Mouse (Mus musculus) limb, embryonic 10.5 days (tissue): Measurements from ENCODE around the gene Cdh10. TPM values are rescaled to one million over a fixed set of nuclear protein-coding genes. Genes with fewer than 3 reads are reported as not detected.

ENCODE experiments used
- DNase-seq: peaks from one replicate; pipeline ENCODE4 v3.0.0-alpha.2; 2017; ENCODE audit warnings: low spot score
- H3K27ac ChIP-seq: fragments of 300-500 bp; sonication (generic); 2 replicates; pipeline ENCODE4 v1.5.1; 2016; ENCODE audit warnings: mild to moderate bottlenecking
- H3K27me3 ChIP-seq: fragments of 300-500 bp; sonication (generic); 2 replicates; pipeline ENCODE4 v1.6.1; 2016; ENCODE audit warnings: low read depth, mild to moderate bottlenecking; ENCODE audit not compliant: poor library complexity, severe bottlenecking
- H3K36me3 ChIP-seq: fragments of 300-500 bp; sonication (generic); 2 replicates; pipeline ENCODE4 v1.6.1; 2016; ENCODE audit warnings: mild to moderate bottlenecking, moderate library complexity
- H3K4me1 ChIP-seq: fragments of 300-500 bp; sonication (generic); 2 replicates; pipeline ENCODE4 v1.6.1; 2016
- H3K4me3 ChIP-seq: fragments of 300-500 bp; sonication (generic); 2 replicates; pipeline ENCODE4 v1.5.1; 2016; ENCODE audit warnings: mild to moderate bottlenecking, moderate library complexity
- H3K9me3 ChIP-seq: fragments of 300-500 bp; sonication (generic); replicated peaks from 2 replicates; pipeline ENCODE4 v1.6.1; 2016; ENCODE audit warnings: mild to moderate bottlenecking
- WGBS: fragments of 180-500 bp; shearing (Covaris S2); methylation state at CpG from one replicate; pipeline ENCODE4 v1.1.7; 2016; 5-methylcytosine and 5-hydroxymethylcytosine counted together
- polyA plus RNA-seq: library from polyadenylated mRNA; unstranded; fragments of >200 nt; fragmentation: Nextera tagmentation; extraction: Ambion mirVana; gene quantifications from 2 replicates; pipeline ENCODE4 v1.2.1, GENCODE M21; 2016

Gene Cdh10
- polyA plus RNA-seq, 1 experiment from 2014 or later = 1.7 TPM

GRCm38 (mm10) chr15:18886673-18887072 lies 67.9 kb downstream of the Cdh10 start:
- Histone ChIP-seq H3K4me1 (no peaks in the 10 kb centered on the region), H3K27ac (no peak overlapping the region), H3K36me3 (no peaks in the 10 kb centered on the region), H3K9me3 (no peaks in the 10 kb centered on the region), H3K27me3 (no peaks in the 10 kb centered on the region), H3K4me3 (no peak overlapping the region)
- DNase-seq = no peak
- WGBS = 84% methylated on average over 2 of the region's 2 CpGs

- 84% methylated on average over 2 of the region's 2 CpGs for WGBS
- H3K4me3 ChIP-seq = no peak overlapping the region
- H3K36me3 ChIP-seq = no peaks in the 10 kb centered on the region
- no peaks in the 10 kb centered on the region for H3K9me3 ChIP-seq
- H3K27me3 ChIP-seq = no peaks in the 10 kb centered on the region
- no peaks in the 10 kb centered on the region for H3K4me1 ChIP-seq
- no peak for DNase-seq
- no peak overlapping the region for H3K27ac ChIP-seq
Observed at GRCm38 (mm10) chr15:18888912-18889311, 70.2 kb downstream of the Cdh10 start.

GRCm38 (mm10) chr15:18890358-18890757 lies 71.6 kb downstream of the Cdh10 start:
- Histone ChIP-seq H3K27me3 (no peaks in the 10 kb centered on the region), H3K27ac (no peak overlapping the region), H3K36me3 (no peaks in the 10 kb centered on the region), H3K4me3 (no peak overlapping the region), H3K4me1 (no peaks in the 10 kb centered on the region), H3K9me3 (no peaks in the 10 kb centered on the region)
- DNase-seq = no peak
- WGBS = 91% methylated on average over 8 of the region's 8 CpGs

- H3K27ac ChIP-seq = no peak overlapping the region
- no peaks in the 10 kb centered on the region for H3K9me3 ChIP-seq
- H3K36me3 ChIP-seq = no peaks in the 10 kb centered on the region
- DNase-seq = no peak
- H3K4me1 ChIP-seq = no peaks in the 10 kb centered on the region
- H3K27me3 ChIP-seq = no peaks in the 10 kb centered on the region
- H3K4me3 ChIP-seq = no peak overlapping the region
Observed at GRCm38 (mm10) chr15:18900776-18901175, 82.0 kb downstream of the Cdh10 start.

DNA sequence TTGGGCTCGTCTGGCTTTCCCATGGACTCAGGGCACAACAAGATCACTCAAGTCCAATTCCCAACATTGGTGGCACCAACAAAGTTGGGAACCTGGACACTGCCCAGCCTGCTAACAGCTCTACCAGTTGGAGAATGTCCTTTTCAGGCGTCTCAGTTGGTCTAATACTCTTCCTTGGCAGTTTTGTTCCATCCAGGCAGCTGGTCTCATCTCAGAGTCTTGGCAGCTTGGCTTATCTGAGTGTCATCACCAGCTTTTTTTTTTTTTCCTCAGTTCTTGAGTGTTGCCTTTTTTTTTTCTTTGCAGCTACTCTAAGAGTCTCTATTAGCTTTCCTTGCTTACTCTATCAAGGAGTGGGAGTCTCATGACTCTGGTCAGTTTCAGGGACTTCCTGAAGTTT lies 85.4 kb downstream of the Cdh10 start:
- 84% methylated on average over 2 of the region's 2 CpGs for WGBS
- Histone ChIP-seq H3K4me3 (no peak overlapping the region), H3K4me1 (no peaks in the 10 kb centered on the region), H3K9me3 (no peaks in the 10 kb centered on the region), H3K27me3 (no peaks in the 10 kb centered on the region), H3K27ac (no peak overlapping the region), H3K36me3 (no peaks in the 10 kb centered on the region)
- no peak for DNase-seq

DNA sequence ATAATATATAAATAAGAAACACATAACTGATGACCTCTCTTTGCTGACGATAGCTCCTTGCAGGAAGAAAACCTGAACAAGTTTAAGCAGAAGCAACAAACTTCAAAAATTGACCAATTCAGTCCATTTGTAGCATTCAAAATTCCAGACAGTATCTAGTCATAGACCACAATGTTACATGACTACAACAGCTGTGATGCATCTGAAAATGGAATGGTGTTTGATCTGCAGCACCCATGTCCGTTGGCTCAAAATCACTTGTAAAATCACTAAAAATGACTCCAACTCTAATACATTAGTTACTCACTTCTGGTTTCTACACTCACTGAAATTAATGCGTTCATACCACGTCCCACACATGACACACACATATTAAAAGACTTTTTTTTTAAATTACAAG lies 91.9 kb downstream of the Cdh10 start:
- WGBS = 91% methylated on average over 4 of the region's 4 CpGs

GRCm38 (mm10) chr15:18925392-18926117 lies 106.8 kb downstream of the Cdh10 start:
- Histone ChIP-seq H3K4me3 (no peak overlapping the region), H3K4me1 (no peaks in the 10 kb centered on the region), H3K27ac (no peak overlapping the region), H3K27me3 (no peaks in the 10 kb centered on the region), H3K9me3 (no peaks in the 10 kb centered on the region), H3K36me3 (no peaks in the 10 kb centered on the region)
- WGBS = 95% methylated on average over 1 of the region's 1 CpGs
- no peak for DNase-seq

More for the DNA sequence above, 91.9 kb downstream of the Cdh10 start:
- H3K27ac ChIP-seq = no peak overlapping the region
- H3K4me3 ChIP-seq = no peak overlapping the region
- DNase-seq = no peak
- H3K9me3 ChIP-seq = no peaks in the 10 kb centered on the region
- no peaks in the 10 kb centered on the region for H3K4me1 ChIP-seq
- H3K36me3 ChIP-seq = no peaks in the 10 kb centered on the region
- H3K27me3 ChIP-seq = no peaks in the 10 kb centered on the region

DNA sequence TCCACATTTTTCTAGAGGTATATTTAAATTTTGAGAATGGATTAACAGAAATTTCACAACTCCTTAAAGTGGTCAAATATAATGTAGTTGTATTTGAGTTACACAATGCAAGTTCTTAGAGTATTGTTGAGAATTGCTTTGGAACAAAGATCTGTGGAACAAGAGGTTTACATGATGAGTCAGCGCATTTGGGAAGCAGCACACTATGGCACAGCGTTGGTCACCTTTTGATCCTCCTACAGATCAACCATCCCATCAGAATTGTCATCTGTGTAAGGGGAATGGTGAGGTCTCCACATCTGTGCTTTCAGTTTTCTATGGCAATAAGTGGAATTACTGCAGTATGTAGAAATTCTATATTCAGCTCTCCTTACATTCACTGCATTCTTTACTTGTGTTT lies 108.2 kb downstream of the Cdh10 start:
- no peak overlapping the region for H3K27ac ChIP-seq
- H3K4me3 ChIP-seq = no peak overlapping the region
- WGBS = 94% methylated on average over 2 of the region's 2 CpGs
- no peak for DNase-seq
- no peaks in the 10 kb centered on the region for H3K27me3 ChIP-seq
- H3K9me3 ChIP-seq = no peaks in the 10 kb centered on the region
- H3K4me1 ChIP-seq = no peaks in the 10 kb centered on the region
- H3K36me3 ChIP-seq = no peaks in the 10 kb centered on the region

GRCm38 (mm10) chr15:18952266-18952665 lies 133.5 kb downstream of the Cdh10 start:
- no peak for DNase-seq
- 97% methylated on average over 3 of the region's 3 CpGs for WGBS
- no peak overlapping the region for H3K27ac ChIP-seq
- H3K36me3 ChIP-seq = no peaks in the 10 kb centered on the region
- H3K9me3 ChIP-seq = no peaks in the 10 kb centered on the region
- no peak overlapping the region for H3K4me3 ChIP-seq
- no peaks in the 10 kb centered on the region for H3K4me1 ChIP-seq
- H3K27me3 ChIP-seq = no peaks in the 10 kb centered on the region

DNA sequence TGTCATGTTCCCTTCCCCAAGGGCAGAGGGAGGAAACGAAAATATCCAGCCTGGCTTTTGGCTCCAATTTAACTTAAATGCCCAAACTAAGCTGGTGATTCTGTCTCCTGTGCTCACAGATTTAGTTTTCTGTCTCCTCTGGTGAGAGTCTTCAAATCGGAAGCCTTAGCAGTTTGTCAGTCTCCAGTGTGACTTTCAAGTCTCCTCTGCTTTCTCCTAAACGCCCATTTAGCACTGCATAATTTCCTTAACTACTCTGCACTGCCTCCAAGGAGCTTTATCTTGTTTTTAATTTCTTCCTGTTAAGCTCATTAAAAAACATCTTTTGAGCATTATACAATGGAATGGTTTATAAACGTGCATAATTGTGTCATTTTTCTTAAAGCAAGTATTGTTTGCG lies 156.3 kb downstream of the Cdh10 start:
- Histone ChIP-seq H3K4me3 (no peak overlapping the region), H3K27me3 (no peaks in the 10 kb centered on the region), H3K9me3 (no peaks in the 10 kb centered on the region), H3K27ac (no peak overlapping the region), H3K4me1 (no peaks in the 10 kb centered on the region), H3K36me3 (no peaks in the 10 kb centered on the region)
- DNase-seq = no peak
- 61% methylated on average over 5 of the region's 5 CpGs for WGBS

DNA sequence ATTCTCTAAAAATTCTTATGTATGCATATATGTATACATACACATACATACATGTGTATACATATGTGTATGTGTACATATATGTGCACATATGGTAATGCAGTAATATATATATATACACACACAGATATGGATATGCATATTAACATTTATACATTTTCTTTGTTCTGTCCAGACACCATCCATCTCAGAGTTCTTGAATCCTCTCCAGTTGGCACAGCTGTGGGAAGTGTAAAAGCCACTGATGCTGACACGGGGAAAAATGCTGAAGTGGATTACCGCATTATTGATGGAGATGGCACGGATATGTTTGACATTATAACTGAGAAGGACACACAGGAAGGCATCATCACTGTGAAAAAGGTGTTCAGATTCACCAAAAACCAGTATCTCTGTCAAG lies 166.1 kb downstream of the Cdh10 start:
- DNase-seq = no peak
- H3K9me3 ChIP-seq = no peaks in the 10 kb centered on the region
- H3K27ac ChIP-seq = no peak overlapping the region
- no peaks in the 10 kb centered on the region for H3K4me1 ChIP-seq
- H3K4me3 ChIP-seq = no peak overlapping the region
- WGBS = 93% methylated on average over 3 of the region's 3 CpGs
- H3K36me3 ChIP-seq = no peaks in the 10 kb centered on the region
- no peaks in the 10 kb centered on the region for H3K27me3 ChIP-seq

DNA sequence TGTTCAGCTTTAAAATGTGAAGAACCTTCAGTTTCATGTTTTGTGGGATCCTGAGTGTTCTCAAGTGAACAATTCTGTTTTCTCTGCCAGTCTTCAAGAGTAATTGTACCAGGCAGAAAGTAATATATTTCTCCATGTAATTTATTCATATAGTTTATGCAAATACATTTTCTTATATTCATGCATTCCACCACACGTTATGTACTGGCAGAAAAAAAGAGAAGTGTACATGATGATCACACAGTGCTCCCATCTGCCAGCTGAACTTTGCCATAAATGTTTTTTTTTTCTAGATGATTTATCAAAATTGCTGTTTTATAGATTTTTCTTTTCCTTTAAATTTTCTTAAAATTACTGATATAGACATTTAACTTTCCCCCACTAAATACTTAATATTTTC lies 168.9 kb downstream of the Cdh10 start:
- no peaks in the 10 kb centered on the region for H3K9me3 ChIP-seq
- no peak for DNase-seq
- no peaks in the 10 kb centered on the region for H3K27me3 ChIP-seq
- no peak overlapping the region for H3K27ac ChIP-seq
- no peaks in the 10 kb centered on the region for H3K36me3 ChIP-seq
- WGBS = 95% methylated on average over 1 of the region's 1 CpGs
- no peaks in the 10 kb centered on the region for H3K4me1 ChIP-seq
- no peak overlapping the region for H3K4me3 ChIP-seq

DNA sequence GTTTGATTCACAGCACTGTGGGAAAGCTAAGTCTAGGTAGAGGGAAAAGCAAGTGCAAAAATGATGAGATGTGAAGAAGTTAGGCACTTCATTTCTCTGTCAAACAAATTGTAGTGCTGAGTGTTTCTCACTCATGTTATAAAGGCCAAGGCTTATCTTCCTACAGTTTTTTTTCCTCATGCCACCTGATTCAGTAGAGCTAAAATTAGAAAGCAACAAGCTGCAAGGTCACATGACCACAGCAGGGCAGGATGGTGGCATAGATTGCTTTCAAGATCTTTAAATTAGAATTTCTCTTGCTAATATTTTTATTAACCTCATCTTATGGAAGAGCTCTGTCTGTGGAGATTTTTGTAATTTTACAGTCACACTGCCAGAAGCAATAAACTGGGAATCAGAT lies 174.8 kb downstream of the Cdh10 start:
- Histone ChIP-seq H3K36me3 (no peaks in the 10 kb centered on the region), H3K4me1 (no peaks in the 10 kb centered on the region)

DNA sequence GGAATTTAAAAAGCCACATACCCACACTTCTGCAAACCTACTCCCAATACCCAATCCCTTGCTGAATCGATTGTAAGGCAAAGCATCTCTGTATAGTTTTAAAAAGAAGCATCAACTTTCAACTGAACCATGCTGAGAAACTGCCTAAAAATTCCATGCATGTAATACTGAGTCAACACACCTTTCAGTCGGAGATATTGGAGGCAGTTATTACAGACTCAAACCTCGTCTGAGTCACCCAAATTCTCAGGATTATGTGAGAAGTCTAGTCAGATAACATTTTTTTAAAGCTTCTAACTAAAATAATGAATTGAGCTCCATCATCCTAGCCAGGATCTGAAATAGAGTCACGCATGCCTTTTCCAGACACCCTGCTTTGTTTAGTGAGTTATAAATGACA lies 175.5 kb downstream of the Cdh10 start:
- Histone ChIP-seq H3K36me3 (no peaks in the 10 kb centered on the region), H3K4me1 (no peaks in the 10 kb centered on the region), H3K27me3 (no peaks in the 10 kb centered on the region), H3K27ac (no peak overlapping the region), H3K9me3 (no peaks in the 10 kb centered on the region), H3K4me3 (no peak overlapping the region)
- 84% methylated on average over 4 of the region's 4 CpGs for WGBS
- no peak for DNase-seq

More for the DNA sequence above, 174.8 kb downstream of the Cdh10 start:
- Histone ChIP-seq H3K27me3 (no peaks in the 10 kb centered on the region), H3K27ac (no peak overlapping the region), H3K9me3 (no peaks in the 10 kb centered on the region), H3K4me3 (no peak overlapping the region)
- no peak for DNase-seq
